Mouse (Mus musculus): ENCODE data around the gene Tmem219. TPM values are rescaled to one million over a fixed set of nuclear protein-coding genes. Genes with fewer than 3 reads are reported as not detected.

Gene Tmem219
- polyA plus RNA-seq, 1 experiment from 2014 or later = 25.3 TPM

DNA sequence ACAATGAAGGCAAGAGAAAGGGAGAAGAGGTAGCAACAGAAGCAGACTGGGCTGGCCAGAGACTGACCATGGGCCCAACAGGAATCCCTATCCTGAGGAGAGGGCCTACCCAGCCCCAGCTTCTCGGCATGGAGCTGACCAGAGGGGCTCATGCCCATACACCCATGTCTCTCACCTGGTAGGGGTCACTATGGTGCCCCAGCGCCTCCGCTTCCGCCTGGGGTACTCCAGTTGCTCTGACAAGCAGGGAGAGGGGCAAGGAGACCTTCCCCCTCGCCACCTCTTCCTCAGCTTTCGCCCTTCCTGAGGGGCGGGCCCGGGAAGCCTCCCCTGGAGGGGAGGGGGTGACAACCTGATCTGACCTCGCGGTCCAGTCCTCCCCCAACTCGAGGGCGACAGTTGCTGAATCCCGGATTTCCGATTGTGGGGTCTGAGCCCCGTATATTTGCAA is 39.0 kb downstream of the Tmem219 start:
- H3K27ac ChIP-seq = peak overlapping the region; percentile 95
- no peak for ATAC-seq (ENCODE audit: low FRiP score)

GRCm38 (mm10) chr7:126881040-126881439 is 41.7 kb downstream of the Tmem219 start:
- peaks cover 45% of the 10 kb centered on the region for H3K36me3 ChIP-seq (replicated peaks)
- WGBS = 83% methylated on average over 6 of the region's 6 CpGs
- H3K4me2 ChIP-seq = peak overlapping the region; percentile 99
- H3K9me3 ChIP-seq = no peaks in the 10 kb centered on the region
- no peak overlapping the region for H3K27ac ChIP-seq
- peaks cover 37% of the 10 kb centered on the region for H3K4me1 ChIP-seq
- peak overlapping the region; percentile 78; the same call in 1 of the 2 replicates for H3K4me3 ChIP-seq (replicated peaks)
- peak overlapping the region; percentile 94; the same call in 1 of the 2 replicates for H3K9ac ChIP-seq
- ATAC-seq (ENCODE audit: low FRiP score) = no peak
- no peaks in the 10 kb centered on the region for H3K27me3 ChIP-seq

More for the DNA sequence above, 39.0 kb downstream of the Tmem219 start:
- no peaks in the 10 kb centered on the region for H3K27me3 ChIP-seq
- H3K4me3 ChIP-seq (replicated peaks) = peak overlapping the region; percentile 78
- peak overlapping the region; percentile 99 for H3K4me2 ChIP-seq
- no peaks in the 10 kb centered on the region for H3K9me3 ChIP-seq
- WGBS = under 1% methylated on average over 15 of the region's 15 CpGs
- H3K9ac ChIP-seq = peak overlapping the region; percentile 94
- peaks cover 18% of the 10 kb centered on the region for H3K36me3 ChIP-seq (replicated peaks)
- peaks cover 37% of the 10 kb centered on the region for H3K4me1 ChIP-seq

GRCm38 (mm10) chr7:126877239-126877638 is 45.5 kb downstream of the Tmem219 start:
- H3K4me1 ChIP-seq = peaks cover 20% of the 10 kb centered on the region
- H3K27me3 ChIP-seq = no peaks in the 10 kb centered on the region
- H3K36me3 ChIP-seq (replicated peaks) = peaks cover 83% of the 10 kb centered on the region
- no peak overlapping the region for H3K4me3 ChIP-seq (replicated peaks)
- H3K9ac ChIP-seq = no peak overlapping the region
- WGBS = 98% methylated on average over 1 of the region's 1 CpGs
- no peaks in the 10 kb centered on the region for H3K9me3 ChIP-seq
- H3K27ac ChIP-seq = no peak overlapping the region
- no peak overlapping the region for H3K4me2 ChIP-seq
- ATAC-seq (ENCODE audit: low FRiP score) = no peak

GRCm38 (mm10) chr7:126870520-126870891 is 52.2 kb downstream of the Tmem219 start:
- H3K9ac ChIP-seq = no peak overlapping the region
- no peaks in the 10 kb centered on the region for H3K4me1 ChIP-seq
- H3K9me3 ChIP-seq = no peaks in the 10 kb centered on the region
- H3K27ac ChIP-seq = no peak overlapping the region
- H3K4me2 ChIP-seq = no peak overlapping the region
- ATAC-seq (ENCODE audit: low FRiP score) = no peak
- peaks cover 99% of the 10 kb centered on the region for H3K36me3 ChIP-seq (replicated peaks)
- 97% methylated on average over 2 of the region's 2 CpGs for WGBS
- H3K4me3 ChIP-seq (replicated peaks) = no peak overlapping the region
- no peaks in the 10 kb centered on the region for H3K27me3 ChIP-seq

- Histone ChIP-seq H3K4me3 (replicated peaks) (no peak overlapping the region), H3K9me3 (no peaks in the 10 kb centered on the region), H3K27ac (no peak overlapping the region), H3K9ac (no peak overlapping the region), H3K36me3 (replicated peaks) (peaks cover 99% of the 10 kb centered on the region), H3K4me1 (no peaks in the 10 kb centered on the region), H3K27me3 (no peaks in the 10 kb centered on the region), H3K4me2 (no peak overlapping the region)
- no peak for ATAC-seq (ENCODE audit: low FRiP score)
- 91% methylated on average over 23 of the region's 23 CpGs for WGBS
Measured at GRCm38 (mm10) chr7:126869780-126870519, 52.8 kb downstream of the Tmem219 start.

- 85% methylated on average over 12 of the region's 12 CpGs for WGBS
- Histone ChIP-seq H3K9ac (no peak overlapping the region), H3K4me1 (peaks cover 18% of the 10 kb centered on the region), H3K9me3 (no peaks in the 10 kb centered on the region), H3K4me2 (no peak overlapping the region), H3K27me3 (no peaks in the 10 kb centered on the region), H3K36me3 (replicated peaks) (peaks cover 95% of the 10 kb centered on the region), H3K27ac (no peak overlapping the region), H3K4me3 (replicated peaks) (no peak overlapping the region)
- no peak for ATAC-seq (ENCODE audit: low FRiP score)
Measured at GRCm38 (mm10) chr7:126868003-126868402, 54.7 kb downstream of the Tmem219 start.

DNA sequence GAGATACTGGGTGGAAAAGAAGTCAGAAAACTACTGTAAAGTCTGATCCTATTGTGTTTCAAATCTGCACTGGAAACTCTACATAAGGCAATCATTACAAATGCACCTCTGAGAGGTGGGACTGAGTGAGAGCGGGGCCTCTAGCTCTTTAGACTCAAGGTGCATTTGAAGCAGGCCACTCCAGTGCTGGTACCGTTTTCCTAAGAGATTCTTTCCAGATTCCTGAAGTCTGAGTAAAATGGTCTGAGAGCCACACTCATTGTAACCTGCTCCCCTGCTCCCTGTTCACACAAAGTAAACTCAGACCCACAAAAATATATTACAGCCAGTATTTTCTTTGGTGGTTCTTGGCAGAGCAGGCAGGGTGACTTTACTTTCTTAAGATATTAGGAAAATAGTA is 55.2 kb downstream of the Tmem219 start:
- H3K27me3 ChIP-seq = no peaks in the 10 kb centered on the region
- H3K36me3 ChIP-seq (replicated peaks) = peaks cover 90% of the 10 kb centered on the region
- H3K4me1 ChIP-seq = peaks cover 23% of the 10 kb centered on the region
- 83% methylated on average over 2 of the region's 2 CpGs for WGBS
- H3K9me3 ChIP-seq = no peaks in the 10 kb centered on the region
- H3K27ac ChIP-seq = no peak overlapping the region
- no peak overlapping the region for H3K9ac ChIP-seq
- H3K4me3 ChIP-seq (replicated peaks) = no peak overlapping the region
- no peak for ATAC-seq (ENCODE audit: low FRiP score)
- no peak overlapping the region for H3K4me2 ChIP-seq

GRCm38 (mm10) chr7:126863791-126864190 is 58.9 kb downstream of the Tmem219 start:
- peak overlapping the region; percentile 65 for H3K4me3 ChIP-seq (replicated peaks)
- peak overlapping the region; percentile 84 for H3K4me2 ChIP-seq
- ATAC-seq (ENCODE audit: low FRiP score) = no peak
- peaks cover 65% of the 10 kb centered on the region for H3K36me3 ChIP-seq (replicated peaks)
- H3K27me3 ChIP-seq = no peaks in the 10 kb centered on the region
- peak overlapping the region; percentile 80 for H3K27ac ChIP-seq
- H3K4me1 ChIP-seq = peaks cover 33% of the 10 kb centered on the region
- H3K9me3 ChIP-seq = no peaks in the 10 kb centered on the region
- 72% methylated on average over 6 of the region's 6 CpGs for WGBS
- H3K9ac ChIP-seq = peak overlapping the region; percentile 71

DNA sequence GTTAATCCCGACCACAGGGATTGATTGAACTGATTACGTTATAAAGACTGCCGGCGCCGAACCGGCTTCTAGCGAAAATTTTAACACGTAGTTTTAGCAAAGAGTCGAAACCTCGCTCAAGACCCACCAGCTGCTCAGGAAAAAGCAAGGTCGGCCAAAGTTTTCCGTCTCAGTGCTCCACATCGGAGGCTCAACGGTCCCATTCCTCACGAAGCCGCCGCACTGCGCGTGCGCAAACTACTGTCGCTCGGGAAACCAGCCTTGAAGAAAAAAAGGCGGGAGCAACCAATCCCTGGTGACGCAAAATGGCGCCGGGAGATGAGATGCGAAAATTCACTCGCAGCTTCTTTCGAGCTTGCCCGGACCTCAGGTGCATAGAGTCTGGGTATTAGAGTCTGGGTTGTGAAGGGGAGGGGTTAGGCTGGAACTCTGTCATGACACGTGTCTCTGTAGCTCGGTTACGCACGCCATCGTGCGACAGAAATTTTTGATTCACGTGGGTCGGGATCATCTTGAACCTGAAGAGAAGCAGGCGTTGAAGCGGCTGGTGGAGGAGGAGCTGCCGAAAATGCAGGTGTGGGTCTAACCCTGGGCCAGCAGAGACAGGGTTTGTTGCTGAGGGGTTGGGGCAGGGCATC is 60.5 kb downstream of the Tmem219 start, which contains the start of gene Ino80e:
Gene Ino80e (minus strand): TSS at position 231 of the 638 bp plus-strand sequence.
- under 1% methylated on average over 41 of the region's 41 CpGs for WGBS
- H3K4me2 ChIP-seq = peak within 1 kb of the TSS; percentile 84
- H3K27ac ChIP-seq = peak within 1 kb of the TSS; percentile 80
- H3K9ac ChIP-seq = peak within 1 kb of the TSS; percentile 71
- ATAC-seq (ENCODE audit: low FRiP score) = peak; percentile 72
- no peaks in the 10 kb centered on the region for H3K27me3 ChIP-seq
- H3K4me1 ChIP-seq = peaks cover 33% of the 10 kb centered on the region
- H3K36me3 ChIP-seq (replicated peaks) = peaks cover 65% of the 10 kb centered on the region
- no peaks in the 10 kb centered on the region for H3K9me3 ChIP-seq
- H3K4me3 ChIP-seq (replicated peaks) = peak within 1 kb of the TSS; percentile 65

- no peaks in the 10 kb centered on the region for H3K27me3 ChIP-seq
- peaks cover 33% of the 10 kb centered on the region for H3K4me1 ChIP-seq
- peak within 1 kb of the TSS; percentile 84 for H3K4me2 ChIP-seq
- peak; percentile 89 for ATAC-seq (ENCODE audit: low FRiP score)
- H3K9ac ChIP-seq = peak within 1 kb of the TSS; percentile 71
- H3K9me3 ChIP-seq = no peaks in the 10 kb centered on the region
- H3K27ac ChIP-seq = peak within 1 kb of the TSS; percentile 80
- H3K4me3 ChIP-seq (replicated peaks) = peak within 1 kb of the TSS; percentile 65
- peaks cover 65% of the 10 kb centered on the region for H3K36me3 ChIP-seq (replicated peaks)
- WGBS = 4% methylated on average over 42 of the region's 42 CpGs
Measured at GRCm38 (mm10) chr7:126861429-126862130, 61.1 kb downstream of the Tmem219 start, which contains the start of gene Hirip3. Gene Hirip3 (plus strand): TSS chr7:126861972.

GRCm38 (mm10) chr7:126860987-126861386 is 61.7 kb downstream of the Tmem219 start:
- H3K27ac ChIP-seq = 0 out of 2 replicates have a peak overlapping the region, but pooled peaks have one; percentile 13
- ATAC-seq (ENCODE audit: low FRiP score) = no peak
- peak overlapping the region; percentile 84 for H3K4me2 ChIP-seq
- 82% methylated on average over 5 of the region's 5 CpGs for WGBS
- peaks cover 33% of the 10 kb centered on the region for H3K4me1 ChIP-seq
- peaks cover 65% of the 10 kb centered on the region for H3K36me3 ChIP-seq (replicated peaks)
- H3K9ac ChIP-seq = peak overlapping the region; percentile 71
- peak overlapping the region; percentile 65 for H3K4me3 ChIP-seq (replicated peaks)
- H3K9me3 ChIP-seq = no peaks in the 10 kb centered on the region
- no peaks in the 10 kb centered on the region for H3K27me3 ChIP-seq

Data from forebrain, embryonic 12.5 days (tissue).